Mouse (Mus musculus): ENCODE data around the gene Ivns1abp.

GRCm38 (mm10) chr1:151368444-151368843 is 24.2 kb downstream of the Ivns1abp start:
- TF ChIP-seq EP300 (IDR thresholded peaks at IDR 0.05; ENCODE audit: insufficient read depth, low read depth, low read length) (no peak), CTCF (IDR thresholded peaks at IDR 0.05; ENCODE audit: low read depth, low read length) (no peak), POLR2A (IDR thresholded peaks at IDR 0.05; ENCODE audit: insufficient read depth, low read length) (no peak)
